Mouse (Mus musculus): ENCODE data around the gene Eif2ak4.

Gene Eif2ak4

DNA sequence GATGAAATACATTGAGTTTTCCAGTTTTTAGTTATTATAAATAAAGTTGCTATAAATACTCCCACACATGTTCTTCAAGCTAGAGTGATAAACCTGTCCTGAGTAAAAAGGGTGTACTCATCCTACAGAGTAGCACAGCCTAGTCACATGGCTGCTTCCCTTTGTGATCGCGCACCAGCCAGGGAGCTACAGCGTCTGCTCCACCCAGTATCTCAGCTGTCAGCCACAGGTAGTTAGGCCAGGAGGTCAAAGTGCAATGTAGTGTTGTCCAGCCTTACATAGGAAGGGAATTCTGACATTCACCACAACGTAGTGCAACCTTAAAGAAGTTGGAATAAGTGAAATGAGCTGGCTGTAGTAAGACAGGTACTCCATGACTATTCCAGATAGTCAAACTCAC lies 17.1 kb downstream of the Eif2ak4 start:
- no peak for DNase-seq (ENCODE audit: low spot score)

DNA sequence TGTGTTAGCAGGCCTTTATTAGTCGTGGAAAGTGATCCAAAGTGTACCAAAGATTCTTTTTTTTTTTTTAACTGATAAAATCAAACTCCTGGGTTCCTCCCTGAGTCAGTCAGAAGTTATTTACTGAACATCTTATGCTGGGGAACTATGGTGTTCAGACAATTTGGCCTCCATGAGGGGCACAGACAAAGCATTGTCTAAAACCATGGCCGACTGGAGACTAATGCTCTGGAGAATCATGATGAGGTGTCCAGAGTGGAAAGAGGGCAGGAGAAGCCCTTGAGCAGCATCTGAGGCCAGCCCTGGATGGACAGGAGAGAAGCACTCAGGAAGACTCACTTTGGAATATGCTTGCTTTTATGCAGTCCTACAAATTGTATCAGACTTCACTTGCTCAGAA lies 18.4 kb downstream of the Eif2ak4 start:
- DNase-seq (ENCODE audit: low spot score), result no peak

DNA sequence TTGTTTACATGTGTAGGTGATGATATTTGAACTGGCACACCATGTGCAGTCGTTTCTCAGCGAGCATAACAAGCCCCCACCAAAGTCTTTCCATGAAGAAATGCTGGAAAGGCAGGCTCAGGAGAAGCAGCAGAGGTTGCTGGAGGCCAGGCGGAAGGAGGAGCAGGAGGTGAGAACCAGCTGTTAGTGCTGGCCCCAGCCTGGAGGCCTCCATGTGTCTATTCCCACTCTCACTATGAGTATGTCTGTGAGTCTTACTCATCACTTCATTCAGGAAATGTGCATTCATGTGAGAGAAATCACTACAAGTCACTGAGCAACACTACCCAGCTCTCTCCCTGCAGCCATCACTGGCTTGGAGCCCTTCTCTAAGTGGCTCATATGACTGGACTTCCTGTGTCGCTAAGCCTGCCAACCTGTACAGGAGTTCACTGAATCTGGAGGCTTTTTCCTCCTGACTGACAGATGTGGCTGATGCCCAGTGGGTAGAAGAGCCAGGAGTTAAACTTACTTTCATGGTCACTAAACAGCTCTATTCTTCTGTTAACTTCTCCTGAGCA lies 20.0 kb downstream of the Eif2ak4 start:
- DNase-seq (ENCODE audit: low spot score), result no peak

- DNase-seq (ENCODE audit: low spot score), result no peak
Measured at GRCm38 (mm10) chr2:118412821-118413220, 24.4 kb downstream of the Eif2ak4 start.

- DNase-seq (ENCODE audit: low spot score), result no peak
Measured at GRCm38 (mm10) chr2:118415601-118416355, 27.4 kb downstream of the Eif2ak4 start.

DNA sequence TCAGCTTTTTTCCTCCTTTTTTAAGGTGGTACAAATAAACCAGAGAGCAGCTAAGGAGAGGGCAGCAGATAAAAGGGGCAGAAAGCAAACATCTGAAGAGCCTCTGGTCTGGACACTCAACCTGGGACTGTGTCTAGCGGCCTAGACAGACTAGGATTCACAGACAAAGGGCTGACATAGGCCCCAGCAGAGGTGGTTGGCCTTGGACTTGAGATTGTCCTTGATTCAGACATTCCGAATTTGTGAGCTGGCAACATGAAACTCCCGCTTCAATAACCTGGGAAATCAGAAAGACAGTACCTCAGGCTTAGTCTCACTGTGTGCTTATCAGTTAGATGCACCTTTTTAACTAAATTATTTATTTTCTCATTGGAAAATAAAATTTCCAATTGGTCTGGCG lies 29.7 kb downstream of the Eif2ak4 start:
- no peak for DNase-seq (ENCODE audit: low spot score)

- no peak for DNase-seq (ENCODE audit: low spot score)
Measured at GRCm38 (mm10) chr2:118421951-118422350, 33.5 kb downstream of the Eif2ak4 start.

DNA sequence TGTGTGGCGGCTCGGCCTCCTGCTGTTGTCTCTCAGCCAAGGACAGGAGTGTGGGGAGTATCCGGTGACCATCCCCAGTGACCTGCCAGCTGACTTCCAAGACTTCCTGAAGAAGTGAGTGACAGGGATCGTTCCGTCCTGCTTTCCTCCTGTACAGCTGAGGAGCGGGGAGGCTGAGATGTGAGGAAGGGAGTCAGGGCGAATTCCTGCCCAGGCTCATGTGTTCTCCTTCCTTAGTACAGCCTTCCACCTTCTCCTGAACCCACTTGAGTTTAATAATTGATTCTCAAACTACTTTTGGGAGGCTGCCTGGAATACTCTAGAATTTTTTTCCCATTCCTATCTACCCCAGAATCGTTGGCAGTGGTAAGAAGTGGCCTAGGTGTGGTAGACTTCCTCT lies 34.0 kb downstream of the Eif2ak4 start:
- DNase-seq (ENCODE audit: low spot score), result no peak

GRCm38 (mm10) chr2:118428296-118428695 lies 39.9 kb downstream of the Eif2ak4 start:
- no peak for DNase-seq (ENCODE audit: low spot score)

DNA sequence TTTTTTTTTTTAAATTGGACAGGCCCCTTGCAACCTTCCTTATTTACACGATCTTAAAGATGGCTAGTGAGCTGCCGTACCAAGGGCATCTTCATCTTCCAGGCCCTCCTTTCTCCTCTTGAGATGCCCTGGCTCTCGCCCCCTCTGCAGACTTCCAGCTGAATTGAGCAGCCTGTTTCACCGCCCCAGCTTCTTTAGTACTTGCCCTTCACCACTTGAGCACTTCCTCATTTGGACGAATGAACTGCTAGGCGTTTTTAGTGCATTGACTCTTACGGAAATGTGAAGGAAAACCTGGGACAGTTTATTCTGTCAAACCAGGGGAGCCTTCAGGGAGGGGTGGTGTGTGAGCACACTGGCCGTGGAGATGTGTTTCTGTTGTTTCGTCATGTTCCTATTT lies 40.9 kb downstream of the Eif2ak4 start:
- no peak for DNase-seq (ENCODE audit: low spot score)

- DNase-seq (ENCODE audit: low spot score), result no peak
Measured at GRCm38 (mm10) chr2:118430630-118431029, 42.2 kb downstream of the Eif2ak4 start.

DNA sequence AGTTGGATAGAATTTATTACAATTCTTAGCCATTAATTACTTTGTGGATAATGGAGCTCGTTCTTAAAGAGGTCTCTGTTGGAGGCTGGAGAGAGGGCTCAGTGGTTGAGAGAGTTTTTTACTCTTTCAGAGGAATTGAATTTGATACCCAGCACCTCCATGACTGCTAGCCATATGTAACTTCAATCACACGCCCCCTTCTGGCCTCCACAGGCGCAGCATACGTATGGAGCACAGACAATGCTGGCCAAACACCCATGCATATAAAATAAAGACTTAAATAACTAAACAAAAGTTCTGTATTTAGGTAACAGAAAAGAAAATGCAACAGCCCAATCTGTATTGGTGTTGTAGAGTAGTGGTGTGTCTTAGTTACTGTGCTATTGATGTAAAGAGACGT lies 43.2 kb downstream of the Eif2ak4 start:
- DNase-seq (ENCODE audit: low spot score), result peak; percentile 20

GRCm38 (mm10) chr2:118442172-118442571 lies 53.8 kb downstream of the Eif2ak4 start:
- no peak for DNase-seq (ENCODE audit: low spot score)

GRCm38 (mm10) chr2:118442723-118443122 lies 54.3 kb downstream of the Eif2ak4 start:
- DNase-seq (ENCODE audit: low spot score), result no peak

- DNase-seq (ENCODE audit: low spot score), result no peak
Measured at GRCm38 (mm10) chr2:118445696-118446674, 57.6 kb downstream of the Eif2ak4 start.

DNA sequence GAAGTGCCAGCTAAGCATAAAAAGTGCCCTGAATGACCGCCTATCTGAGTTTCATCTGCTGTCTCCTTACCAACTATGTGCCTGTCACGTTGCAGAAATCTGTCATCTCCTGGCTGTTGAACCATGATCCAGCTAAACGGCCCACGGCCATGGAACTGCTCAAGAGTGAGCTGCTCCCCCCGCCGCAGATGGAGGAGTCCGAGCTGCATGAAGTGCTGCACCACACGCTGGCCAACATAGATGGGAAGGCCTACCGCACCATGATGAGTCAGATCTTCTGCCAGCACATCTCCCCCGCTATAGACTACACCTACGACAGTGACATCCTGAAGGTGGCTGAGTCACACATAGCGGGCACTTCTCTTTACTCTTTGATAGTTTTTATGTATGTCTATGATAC lies 59.8 kb downstream of the Eif2ak4 start:
- no peak for DNase-seq (ENCODE audit: low spot score)

- no peak for DNase-seq (ENCODE audit: low spot score)
Measured at GRCm38 (mm10) chr2:118451056-118451455, 62.6 kb downstream of the Eif2ak4 start.

DNA sequence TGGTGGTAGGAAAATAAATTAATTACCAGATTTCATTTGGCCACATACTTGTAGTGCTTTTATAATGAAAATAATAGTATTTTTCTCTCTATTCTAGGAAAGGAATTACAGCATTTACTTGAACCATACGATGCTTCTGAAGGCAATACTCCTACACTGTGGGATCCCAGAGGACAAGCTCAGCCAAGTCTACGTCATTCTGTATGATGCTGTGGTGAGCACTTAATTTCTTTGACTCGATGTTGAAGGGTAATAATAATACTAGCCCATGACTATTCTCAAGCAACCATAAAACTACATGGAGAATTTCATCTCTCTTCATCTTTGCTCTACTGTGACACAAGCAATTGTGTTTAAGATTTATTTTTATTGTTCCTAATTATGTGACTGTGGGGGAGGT lies 68.6 kb downstream of the Eif2ak4 start:
- no peak for DNase-seq (ENCODE audit: low spot score)

GRCm38 (mm10) chr2:118457463-118458261 lies 69.2 kb downstream of the Eif2ak4 start:
- no peak for DNase-seq (ENCODE audit: low spot score)

- no peak for DNase-seq (ENCODE audit: low spot score)
Measured at GRCm38 (mm10) chr2:118461480-118462165, 73.2 kb downstream of the Eif2ak4 start.

GRCm38 (mm10) chr2:118463480-118463879 lies 75.1 kb downstream of the Eif2ak4 start:
- DNase-seq (ENCODE audit: low spot score), result no peak
